Mouse (Mus musculus): ENCODE measurements around the gene Galnt17. TPM values are rescaled to one million over a fixed set of nuclear protein-coding genes. Genes with fewer than 3 reads are reported as not detected.

Gene Galnt17
- polyA plus RNA-seq, 1 experiment = 0.44 TPM

- no peaks in the 10 kb centered on the region for H3K27me3 ChIP-seq (ENCODE audit: control insufficient read depth, insufficient read depth, low read length)
- 1% methylated on average over 64 of the region's 64 CpGs for WGBS
- no peaks in the 10 kb centered on the region for H3K4me1 ChIP-seq (ENCODE audit: control insufficient read depth, insufficient read depth, insufficient read length, low read length)
- H3K27ac ChIP-seq (ENCODE audit: insufficient read depth, low read depth, low read length) = no peak overlapping the region; the same call in 1 of the 2 replicates
- peak overlapping the region; percentile 60 for H3K4me3 ChIP-seq (ENCODE audit: low read depth, low read length)
- TF ChIP-seq CTCF (IDR thresholded peaks at IDR 0.05; ENCODE audit: extremely low read depth, insufficient read length, insufficient replicate concordance, low read depth, low read length) = no peak
- no peak for TF ChIP-seq POLR2A (IDR thresholded peaks at IDR 0.05; ENCODE audit: low read depth, low read length)
- no peaks in the 10 kb centered on the region for H3K36me3 ChIP-seq (ENCODE audit: control insufficient read depth, insufficient read depth, low read length)
These were observed 1.2 kb downstream of the Galnt17 start for GRCm38 (mm10) chr5:131306908-131307655.

GRCm38 (mm10) chr5:131306321-131306907 is 1.9 kb downstream of the Galnt17 start:
- Histone ChIP-seq H3K27ac (ENCODE audit: insufficient read depth, low read depth, low read length) (no peak overlapping the region), H3K36me3 (ENCODE audit: control insufficient read depth, insufficient read depth, low read length) (no peaks in the 10 kb centered on the region), H3K27me3 (ENCODE audit: control insufficient read depth, insufficient read depth, low read length) (no peaks in the 10 kb centered on the region), H3K4me1 (ENCODE audit: control insufficient read depth, insufficient read depth, insufficient read length, low read length) (no peaks in the 10 kb centered on the region), H3K4me3 (ENCODE audit: low read depth, low read length) (peak overlapping the region; percentile 60)
- TF ChIP-seq CTCF (IDR thresholded peaks at IDR 0.05; ENCODE audit: extremely low read depth, insufficient read length, insufficient replicate concordance, low read depth, low read length) = no peak
- no peak for TF ChIP-seq POLR2A (IDR thresholded peaks at IDR 0.05; ENCODE audit: low read depth, low read length)
- WGBS = 3% methylated on average over 39 of the region's 39 CpGs

GRCm38 (mm10) chr5:131305223-131305622 is 3.1 kb downstream of the Galnt17 start:
- Histone ChIP-seq H3K4me1 (ENCODE audit: control insufficient read depth, insufficient read depth, insufficient read length, low read length) (no peaks in the 10 kb centered on the region), H3K4me3 (ENCODE audit: low read depth, low read length) (no peak overlapping the region), H3K27ac (ENCODE audit: insufficient read depth, low read depth, low read length) (no peak overlapping the region), H3K27me3 (ENCODE audit: control insufficient read depth, insufficient read depth, low read length) (no peaks in the 10 kb centered on the region), H3K36me3 (ENCODE audit: control insufficient read depth, insufficient read depth, low read length) (no peaks in the 10 kb centered on the region)
- no peak for TF ChIP-seq POLR2A (IDR thresholded peaks at IDR 0.05; ENCODE audit: low read depth, low read length)
- TF ChIP-seq CTCF (IDR thresholded peaks at IDR 0.05; ENCODE audit: extremely low read depth, insufficient read length, insufficient replicate concordance, low read depth, low read length) = no peak
- WGBS = 56% methylated on average over 5 of the region's 5 CpGs

GRCm38 (mm10) chr5:131301526-131301925 is 6.8 kb downstream of the Galnt17 start:
- no peaks in the 10 kb centered on the region for H3K4me1 ChIP-seq (ENCODE audit: control insufficient read depth, insufficient read depth, insufficient read length, low read length)
- no peaks in the 10 kb centered on the region for H3K36me3 ChIP-seq (ENCODE audit: control insufficient read depth, insufficient read depth, low read length)
- WGBS = 85% methylated on average over 3 of the region's 3 CpGs
- H3K27ac ChIP-seq (ENCODE audit: insufficient read depth, low read depth, low read length) = no peak overlapping the region
- TF ChIP-seq CTCF (IDR thresholded peaks at IDR 0.05; ENCODE audit: extremely low read depth, insufficient read length, insufficient replicate concordance, low read depth, low read length) (no peak), POLR2A (IDR thresholded peaks at IDR 0.05; ENCODE audit: low read depth, low read length) (no peak)
- H3K4me3 ChIP-seq (ENCODE audit: low read depth, low read length) = no peak overlapping the region
- no peaks in the 10 kb centered on the region for H3K27me3 ChIP-seq (ENCODE audit: control insufficient read depth, insufficient read depth, low read length)

DNA sequence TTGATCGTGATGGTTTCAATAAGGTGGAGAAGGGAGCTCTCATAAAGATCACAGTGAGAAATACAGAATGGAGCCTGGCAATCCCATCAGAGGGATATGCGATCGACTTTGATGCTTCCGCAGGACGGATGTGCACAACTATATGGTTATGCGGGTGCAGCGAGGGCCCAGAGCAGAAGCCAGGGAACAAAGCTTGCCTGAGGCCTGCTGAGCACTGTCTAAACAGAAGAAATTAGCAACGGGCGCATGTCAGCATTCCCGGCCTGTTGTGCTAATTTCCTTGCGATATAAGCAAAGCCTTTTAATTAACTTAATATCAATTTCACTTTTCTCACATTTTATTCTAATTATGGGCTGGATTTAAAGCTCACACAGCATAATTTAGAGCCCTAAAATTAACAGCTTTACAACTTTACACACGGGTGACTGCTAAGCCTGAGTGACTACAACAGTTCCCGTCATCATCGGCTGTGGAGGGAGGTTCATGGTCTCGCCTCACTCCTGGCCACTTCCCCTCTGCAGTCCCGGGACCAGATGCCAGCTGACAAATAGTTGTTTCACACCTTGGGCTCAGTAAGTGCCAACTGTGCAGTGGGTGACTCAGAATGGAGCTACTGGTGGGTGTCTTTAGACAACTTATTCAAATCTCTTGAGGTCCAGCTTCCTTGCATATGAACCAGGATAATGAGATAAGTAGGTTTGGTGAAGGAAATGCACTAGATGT is 14.4 kb downstream of the Galnt17 start:
- 85% methylated on average over 16 of the region's 16 CpGs for whole genome bisulfite sequencing
- Histone ChIP-seq H3K4me3 (ENCODE audit: low read depth, low read length) (no peak overlapping the region), H3K36me3 (ENCODE audit: control insufficient read depth, insufficient read depth, low read length) (no peaks in the 10 kb centered on the region), H3K4me1 (ENCODE audit: control insufficient read depth, insufficient read depth, insufficient read length, low read length) (no peaks in the 10 kb centered on the region), H3K27me3 (ENCODE audit: control insufficient read depth, insufficient read depth, low read length) (no peaks in the 10 kb centered on the region), H3K27ac (ENCODE audit: insufficient read depth, low read depth, low read length) (no peak overlapping the region)
- TF ChIP-seq POLR2A (IDR thresholded peaks at IDR 0.05; ENCODE audit: low read depth, low read length) = no peak
- TF ChIP-seq CTCF (IDR thresholded peaks at IDR 0.05; ENCODE audit: extremely low read depth, insufficient read length, insufficient replicate concordance, low read depth, low read length) = no peak

DNA sequence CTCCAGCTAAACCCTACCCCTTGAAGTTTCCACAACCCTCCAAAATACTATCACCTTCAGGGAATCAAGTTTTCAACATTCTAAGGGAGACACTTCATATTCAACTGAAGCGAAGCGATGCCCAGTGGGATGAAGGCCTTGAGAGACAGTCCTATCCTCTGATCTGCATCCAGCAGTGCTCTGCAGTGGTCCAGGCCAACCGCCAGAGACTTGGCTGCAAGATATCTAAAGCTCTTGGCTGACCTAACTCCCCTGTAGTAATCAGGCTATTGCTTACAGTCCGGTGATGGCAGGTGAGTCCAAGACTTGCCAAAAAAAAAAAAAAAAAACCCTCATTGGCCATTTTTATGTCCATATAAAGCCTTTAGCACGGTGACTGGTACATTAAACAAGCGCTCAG is 21.2 kb downstream of the Galnt17 start:
- no peaks in the 10 kb centered on the region for H3K36me3 ChIP-seq (ENCODE audit: control insufficient read depth, insufficient read depth, low read length)
- no peak overlapping the region for H3K27ac ChIP-seq (ENCODE audit: insufficient read depth, low read depth, low read length)
- no peaks in the 10 kb centered on the region for H3K27me3 ChIP-seq (ENCODE audit: control insufficient read depth, insufficient read depth, low read length)
- H3K4me1 ChIP-seq (ENCODE audit: control insufficient read depth, insufficient read depth, insufficient read length, low read length) = no peaks in the 10 kb centered on the region
- no peak for TF ChIP-seq POLR2A (IDR thresholded peaks at IDR 0.05; ENCODE audit: low read depth, low read length)
- no peak for TF ChIP-seq CTCF (IDR thresholded peaks at IDR 0.05; ENCODE audit: extremely low read depth, insufficient read length, insufficient replicate concordance, low read depth, low read length)
- no peak overlapping the region for H3K4me3 ChIP-seq (ENCODE audit: low read depth, low read length)
- 80% methylated on average over 6 of the region's 6 CpGs for WGBS

DNA sequence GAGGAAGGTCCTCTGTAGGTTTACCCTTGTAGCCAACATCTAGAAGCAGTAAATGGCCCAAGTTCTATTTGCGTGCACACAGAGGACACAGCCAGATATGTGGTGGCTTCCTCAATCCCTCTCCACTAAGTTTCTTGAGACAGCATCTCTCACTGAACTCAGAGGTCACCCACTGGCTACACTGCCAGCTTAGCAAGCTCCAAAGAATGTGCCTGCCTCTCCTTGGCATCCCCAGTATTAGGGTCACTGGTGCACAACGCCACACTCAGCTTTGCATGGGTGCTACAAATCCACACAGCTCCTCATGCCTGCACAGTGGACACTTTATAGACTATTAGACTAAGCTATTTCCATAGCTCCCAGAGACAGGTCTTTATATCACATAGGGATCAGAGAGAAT is 21.6 kb downstream of the Galnt17 start:
- 91% methylated on average over 2 of the region's 2 CpGs for WGBS
- no peak overlapping the region for H3K4me3 ChIP-seq (ENCODE audit: low read depth, low read length)

More for the DNA sequence above, 21.6 kb downstream of the Galnt17 start:
- Histone ChIP-seq H3K27me3 (ENCODE audit: control insufficient read depth, insufficient read depth, low read length) (no peaks in the 10 kb centered on the region), H3K27ac (ENCODE audit: insufficient read depth, low read depth, low read length) (no peak overlapping the region), H3K36me3 (ENCODE audit: control insufficient read depth, insufficient read depth, low read length) (no peaks in the 10 kb centered on the region), H3K4me1 (ENCODE audit: control insufficient read depth, insufficient read depth, insufficient read length, low read length) (no peaks in the 10 kb centered on the region)
- TF ChIP-seq POLR2A (IDR thresholded peaks at IDR 0.05; ENCODE audit: low read depth, low read length) (no peak), CTCF (IDR thresholded peaks at IDR 0.05; ENCODE audit: extremely low read depth, insufficient read length, insufficient replicate concordance, low read depth, low read length) (no peak)
